Mouse (Mus musculus) liver, adult 2 months (tissue): ENCODE results near the gene Adgra3. TPM values are rescaled to one million over a fixed set of nuclear protein-coding genes. Genes with fewer than 3 reads are reported as not detected.

Experiments
- DNase-seq: peaks from one replicate; pipeline ENCODE4 v3.0.0-alpha.2; 2011; ENCODE audit warnings: low read depth, low spot score; ENCODE audit errors: extremely low read depth
- H3K27ac ChIP-seq: fragments of 200-500 bp; replicated peaks from 2 replicates; pipeline ENCODE4 v1.5.1; 2012; ENCODE audit warnings: low read depth, mild to moderate bottlenecking, control low read depth, inconsistent platforms, low read length; ENCODE audit not compliant: insufficient read depth
- H3K27me3 ChIP-seq: fragments of 200-500 bp; 2 replicates; pipeline ENCODE4 v1.6.1; 2012; ENCODE audit warnings: mild to moderate bottlenecking, moderate library complexity, low read length, inconsistent platforms; ENCODE audit not compliant: control insufficient read depth, insufficient read depth
- H3K36me3 ChIP-seq: fragments of 200-500 bp; 2 replicates; pipeline ENCODE4 v1.6.1; 2012; ENCODE audit warnings: low read length, inconsistent platforms; ENCODE audit not compliant: control insufficient read depth, insufficient read depth
- H3K4me1 ChIP-seq: fragments of 200-500 bp; 2 replicates; pipeline ENCODE4 v1.6.1; 2011; ENCODE audit warnings: low read length; ENCODE audit not compliant: control insufficient read depth, insufficient read depth
- H3K4me3 ChIP-seq: fragments of 200-500 bp; 2 replicates; pipeline ENCODE4 v1.5.1; 2011; ENCODE audit warnings: low read depth, mild to moderate bottlenecking, control low read depth, low read length, moderate library complexity; ENCODE audit not compliant: insufficient read depth
- H3K79me2 ChIP-seq: fragments of 200-500 bp; 2 replicates; pipeline ENCODE4 v1.6.1; 2012; ENCODE audit warnings: inconsistent platforms, mild to moderate bottlenecking, low read length, moderate library complexity; ENCODE audit not compliant: control insufficient read depth, insufficient read depth
- H3K9ac ChIP-seq: fragments of 200-500 bp; 2 replicates; pipeline ENCODE4 v1.6.1; 2012; ENCODE audit warnings: low read depth, mild to moderate bottlenecking, control low read depth, inconsistent platforms, low read length
- CTCF ChIP-seq: fragments of 200-500 bp; IDR thresholded peaks from 2 replicates; pipeline ENCODE4 v1.5.1; 2011; ENCODE audit warnings: low read depth, low read length, control low read depth
- POLR2A ChIP-seq: fragments of 200-500 bp; IDR thresholded peaks from 2 replicates; pipeline ENCODE4 v1.6.1; 2011; ENCODE audit warnings: low read length, control low read depth; ENCODE audit not compliant: insufficient read depth; ENCODE audit errors: extremely low read depth
- WGBS: fragments of 180-500 bp; shearing (Covaris S2); methylation state at CpG from one replicate; pipeline ENCODE4 v1.1.7; 2018; 5-methylcytosine and 5-hydroxymethylcytosine counted together
- polyA plus RNA-seq: library from polyadenylated mRNA; depleted of rRNA; stranded (reverse); fragments of >200 nt; gene quantifications from 2 replicates; pipeline ENCODE4 v1.2.3, GENCODE M21; 2012
- total RNA-seq: library from RNA; depleted of rRNA; stranded (reverse); fragments of >200 nt; gene quantifications from 2 replicates; pipeline ENCODE4 v1.2.3, GENCODE M21; 2014

Gene Adgra3
- total and polyA plus RNA-seq, 2 experiments: 16.3 to 33.3 TPM

DNA sequence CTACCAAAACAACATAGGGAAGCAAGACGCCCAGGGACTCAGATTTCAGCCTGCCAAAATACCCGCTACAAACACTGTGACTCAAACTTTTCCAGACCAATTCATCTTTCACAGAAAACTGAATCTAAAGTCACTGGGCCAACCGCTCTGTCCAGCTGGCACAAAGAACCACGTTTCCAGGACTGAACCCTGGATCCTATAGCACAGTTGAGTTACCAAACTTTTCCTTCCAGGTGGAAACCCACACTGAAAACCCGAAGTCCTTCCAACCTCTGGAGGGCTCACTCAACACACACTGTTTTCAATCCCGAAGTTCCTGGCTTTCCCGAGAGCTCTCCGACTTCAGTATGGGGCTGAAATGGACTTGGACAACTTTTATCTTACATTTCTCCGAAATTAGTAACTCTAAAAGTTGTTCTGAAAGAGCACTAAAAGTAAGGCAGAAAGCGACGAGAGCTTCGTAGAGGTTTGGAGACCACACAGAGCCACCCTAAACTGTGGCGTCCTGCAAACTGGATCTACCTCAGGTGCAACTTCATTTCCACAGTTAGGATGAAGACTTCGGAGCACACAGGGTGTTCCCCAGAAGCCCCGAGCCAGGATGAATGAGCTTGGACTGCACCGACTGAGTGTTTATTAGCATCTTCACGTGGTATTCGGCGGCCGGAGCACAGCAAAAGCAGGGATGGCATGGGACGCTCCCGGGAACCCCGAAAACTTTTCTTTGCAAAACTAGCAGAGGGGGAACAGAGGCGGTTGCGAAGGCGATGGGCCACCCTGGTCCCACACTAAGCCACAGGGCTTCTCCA is 990 bp downstream of the Adgra3 start:
- TF ChIP-seq POLR2A (no peak), CTCF (no peak)
- WGBS: 3% methylated on average over 26 of the region's 26 CpGs
- Histone ChIP-seq H3K4me1 (peaks cover 13% of the 10 kb centered on the region), H3K79me2 (peaks cover 26% of the 10 kb centered on the region; the same call in 1 of the 2 replicates), H3K9ac (peak overlapping the region; percentile 98), H3K36me3 (no peaks in the 10 kb centered on the region), H3K27me3 (no peaks in the 10 kb centered on the region), H3K4me3 (peak overlapping the region; percentile 97), H3K27ac (peak overlapping the region; percentile 72)
- DNase-seq: peak; percentile 76

DNA sequence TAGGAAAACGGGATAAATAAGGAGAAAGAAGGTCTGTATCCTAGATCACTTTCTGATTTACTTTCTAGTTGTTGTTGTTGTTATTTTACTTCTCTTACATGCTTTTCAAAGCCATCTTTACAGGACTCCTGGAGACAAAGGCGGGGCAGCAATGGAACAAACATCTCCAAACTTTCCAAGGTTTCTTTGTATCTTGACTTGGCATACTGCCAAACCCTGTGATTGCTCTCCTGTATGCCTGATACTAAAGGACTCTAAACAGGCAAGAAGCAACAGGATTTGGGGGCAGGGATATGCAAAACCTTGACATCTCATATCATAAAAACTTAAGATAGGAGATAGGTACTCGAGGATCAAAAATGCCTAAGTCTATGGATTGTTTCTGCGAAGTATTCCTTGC is 6.3 kb downstream of the Adgra3 start:
- H3K27ac ChIP-seq: no peak overlapping the region
- no peaks in the 10 kb centered on the region for H3K27me3 ChIP-seq
- H3K9ac ChIP-seq: no peak overlapping the region
- H3K4me1 ChIP-seq: peaks cover 31% of the 10 kb centered on the region
- H3K36me3 ChIP-seq: no peaks in the 10 kb centered on the region
- no peak overlapping the region for H3K4me3 ChIP-seq
- H3K79me2 ChIP-seq: peaks cover 38% of the 10 kb centered on the region; the same call in 1 of the 2 replicates
- WGBS: 76% methylated on average over 4 of the region's 4 CpGs
- DNase-seq: peak; percentile 43
- TF ChIP-seq CTCF (no peak), POLR2A (no peak)

DNA sequence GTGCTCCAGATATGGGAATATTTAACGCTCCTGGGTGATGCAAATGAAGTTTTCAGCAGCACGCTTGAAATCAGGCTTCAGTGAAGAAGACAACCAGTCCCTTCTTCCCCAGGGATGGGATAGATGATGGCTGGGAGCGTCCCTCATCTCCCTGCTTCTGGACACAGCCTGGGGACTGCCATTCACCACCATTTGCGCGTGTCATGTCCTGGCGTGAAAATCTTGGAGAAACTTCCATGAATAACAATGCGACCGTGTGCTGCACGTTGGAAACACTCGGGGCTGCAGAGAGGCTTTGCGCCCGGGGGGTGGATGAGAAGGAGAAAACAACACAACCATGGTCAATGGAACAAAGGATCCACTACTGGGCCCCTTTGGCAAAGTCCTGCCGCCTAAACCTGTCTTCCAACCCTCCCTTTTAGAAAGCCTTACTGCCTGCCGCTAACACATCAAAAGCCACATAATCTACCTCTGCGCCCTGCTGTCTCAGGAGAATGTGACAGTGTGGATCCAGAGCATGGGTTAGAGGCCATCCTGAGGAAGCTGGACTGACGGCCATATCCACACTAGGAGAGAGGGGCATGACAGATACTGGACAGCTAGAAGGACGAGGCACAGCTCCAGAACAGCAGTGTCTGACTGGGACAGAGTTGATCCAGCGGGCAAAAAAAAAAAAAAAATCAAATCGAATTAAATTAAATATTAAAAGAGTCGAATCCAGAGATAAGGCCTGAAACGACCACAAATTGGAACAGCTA is 8.0 kb downstream of the Adgra3 start:
- DNase-seq: peak; percentile 89
- Histone ChIP-seq H3K4me3 (no peak overlapping the region), H3K27me3 (no peaks in the 10 kb centered on the region), H3K9ac (peak overlapping the region; percentile 51; the same call in 1 of the 2 replicates), H3K4me1 (peaks cover 24% of the 10 kb centered on the region), H3K79me2 (peaks cover 35% of the 10 kb centered on the region; the same call in 1 of the 2 replicates), H3K27ac (peak overlapping the region; percentile 69), H3K36me3 (no peaks in the 10 kb centered on the region)
- no peak for TF ChIP-seq POLR2A
- TF ChIP-seq CTCF: no peak
- 72% methylated on average over 21 of the region's 21 CpGs for WGBS

DNA sequence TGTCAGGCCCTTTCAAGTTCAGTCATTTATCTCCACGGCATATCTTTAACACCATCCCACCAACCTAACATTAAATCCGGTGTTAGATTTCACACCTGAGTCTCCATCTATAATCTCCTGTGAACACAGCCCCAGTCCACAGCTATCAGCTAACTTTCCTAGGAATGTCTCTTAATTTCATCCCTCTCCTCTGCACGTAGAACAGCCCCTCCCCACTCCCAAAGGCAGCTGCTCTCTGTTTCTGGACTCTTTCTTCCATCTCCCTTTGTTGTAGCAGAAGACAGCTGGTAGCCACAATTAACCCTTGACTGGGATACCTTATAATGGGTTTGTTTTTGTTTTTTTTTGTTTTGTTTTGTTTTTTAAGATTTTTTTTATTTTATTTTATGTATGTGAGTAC is 8.8 kb downstream of the Adgra3 start:
- Histone ChIP-seq H3K4me3 (no peak overlapping the region), H3K27me3 (no peaks in the 10 kb centered on the region), H3K9ac (no peak overlapping the region), H3K4me1 (peaks cover 25% of the 10 kb centered on the region), H3K27ac (no peak overlapping the region), H3K36me3 (no peaks in the 10 kb centered on the region), H3K79me2 (peaks cover 31% of the 10 kb centered on the region; the same call in 1 of the 2 replicates)
- WGBS: 83% methylated on average over 3 of the region's 3 CpGs
- DNase-seq: no peak
- no peak for TF ChIP-seq CTCF
- no peak for TF ChIP-seq POLR2A

DNA sequence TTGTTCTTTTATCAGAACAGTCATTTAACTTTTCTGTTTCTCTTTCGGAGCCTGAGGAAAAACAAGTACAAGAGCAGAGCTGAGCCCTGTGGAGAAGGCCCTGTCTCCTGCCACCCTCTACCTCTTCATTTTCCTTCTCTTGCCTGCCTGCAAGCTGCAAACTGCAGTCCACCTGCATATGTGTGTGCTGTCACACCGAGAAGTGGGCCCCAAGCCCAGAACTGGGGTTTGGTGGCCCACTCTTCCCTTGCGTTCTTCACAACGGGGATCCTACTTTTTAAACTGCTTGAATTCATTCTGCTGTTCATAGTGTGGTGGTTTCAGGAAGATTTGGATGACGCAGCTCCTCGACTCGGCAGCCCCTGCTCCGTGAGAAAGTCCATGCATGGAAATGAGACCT is 9.3 kb downstream of the Adgra3 start:
- Histone ChIP-seq H3K27me3 (no peaks in the 10 kb centered on the region), H3K4me1 (peaks cover 28% of the 10 kb centered on the region), H3K79me2 (peaks cover 32% of the 10 kb centered on the region; the same call in 1 of the 2 replicates), H3K27ac (no peak overlapping the region), H3K36me3 (no peaks in the 10 kb centered on the region), H3K9ac (no peak overlapping the region), H3K4me3 (no peak overlapping the region)
- WGBS: 91% methylated on average over 8 of the region's 8 CpGs
- DNase-seq: no peak
- no peak for TF ChIP-seq POLR2A
- TF ChIP-seq CTCF: no peak
